Mouse (Mus musculus) small intestine, adult 2 months (tissue): ENCODE data around the gene Dlg2. TPM values are rescaled to one million over a fixed set of nuclear protein-coding genes. Genes with fewer than 3 reads are reported as not detected.

Source experiments
- H3K27ac ChIP-seq: fragments of 200-500 bp; 2 replicates; pipeline ENCODE4 v1.5.1; 2012; ENCODE audit warnings: low read depth, low read length, control low read depth, inconsistent platforms; ENCODE audit not compliant: insufficient read depth
- H3K27me3 ChIP-seq: fragments of 200-500 bp; 2 replicates; pipeline ENCODE4 v1.6.1; 2012; ENCODE audit warnings: mild to moderate bottlenecking, moderate library complexity, low read length, inconsistent platforms; ENCODE audit not compliant: control insufficient read depth, insufficient read depth
- H3K36me3 ChIP-seq: fragments of 200-500 bp; 2 replicates; pipeline ENCODE4 v1.6.1; 2012; ENCODE audit warnings: mild to moderate bottlenecking, low read length, control low read depth, inconsistent platforms; ENCODE audit not compliant: control insufficient read depth, insufficient read depth
- H3K4me1 ChIP-seq: fragments of 200-500 bp; 2 replicates; pipeline ENCODE4 v1.6.1; 2012; ENCODE audit warnings: low read length, inconsistent platforms, mixed read lengths; ENCODE audit not compliant: control insufficient read depth, insufficient read depth, insufficient read length
- H3K4me3 ChIP-seq: fragments of 200-500 bp; 2 replicates; pipeline ENCODE4 v1.5.1; 2012; ENCODE audit warnings: low read depth, mild to moderate bottlenecking, control low read depth, inconsistent platforms, low read length, moderate library complexity
- CTCF ChIP-seq: fragments of 200-500 bp; IDR thresholded peaks from 2 replicates; pipeline ENCODE4 v1.5.1; 2012; ENCODE audit warnings: low read depth, mild to moderate bottlenecking, control low read depth, inconsistent platforms, low read length, moderate library complexity, mixed read lengths; ENCODE audit not compliant: insufficient replicate concordance, insufficient read length; ENCODE audit errors: extremely low read depth
- POLR2A ChIP-seq: fragments of 200-500 bp; IDR thresholded peaks from 2 replicates; pipeline ENCODE4 v1.6.1; 2012; ENCODE audit warnings: low read depth, mild to moderate bottlenecking, control low read depth, inconsistent platforms, low read length, moderate library complexity
- WGBS: fragments of 180-500 bp; shearing (Covaris S2); methylation state at CpG from one replicate; pipeline ENCODE4 v1.1.7; 2018; 5-methylcytosine and 5-hydroxymethylcytosine counted together
- polyA plus RNA-seq: library from polyadenylated mRNA; depleted of rRNA; stranded (reverse); fragments of >200 nt; gene quantifications from 2 replicates; pipeline ENCODE4 v1.2.3, GENCODE M21; 2012

The Dlg2 gene
- polyA plus RNA-seq, 1 experiment: 0.38 TPM

DNA sequence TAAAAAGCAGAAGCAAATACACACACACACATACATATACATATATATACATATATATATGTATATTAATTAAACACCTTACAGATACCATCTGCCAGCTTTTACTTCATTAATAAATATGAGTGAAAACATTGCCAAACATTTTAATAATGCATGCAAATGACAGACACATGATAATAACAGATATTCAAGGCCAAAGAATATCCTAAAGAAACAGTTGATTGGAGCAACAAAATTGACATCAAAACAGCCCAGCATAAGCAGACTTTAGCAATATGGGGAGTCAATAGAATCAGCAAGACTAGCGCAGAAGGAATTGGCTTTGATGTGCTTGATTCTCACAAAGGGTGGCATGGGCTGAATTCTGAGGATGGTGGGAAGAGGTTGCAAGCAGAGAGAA is 1568.5 kb downstream of the Dlg2 start:
- Histone ChIP-seq H3K36me3 (no peaks in the 10 kb centered on the region), H3K4me3 (no peak overlapping the region), H3K4me1 (no peaks in the 10 kb centered on the region), H3K27me3 (no peaks in the 10 kb centered on the region), H3K27ac (no peak overlapping the region)
- WGBS: 93% methylated on average over 1 of the region's 1 CpGs
- TF ChIP-seq CTCF (no peak), POLR2A (no peak)

DNA sequence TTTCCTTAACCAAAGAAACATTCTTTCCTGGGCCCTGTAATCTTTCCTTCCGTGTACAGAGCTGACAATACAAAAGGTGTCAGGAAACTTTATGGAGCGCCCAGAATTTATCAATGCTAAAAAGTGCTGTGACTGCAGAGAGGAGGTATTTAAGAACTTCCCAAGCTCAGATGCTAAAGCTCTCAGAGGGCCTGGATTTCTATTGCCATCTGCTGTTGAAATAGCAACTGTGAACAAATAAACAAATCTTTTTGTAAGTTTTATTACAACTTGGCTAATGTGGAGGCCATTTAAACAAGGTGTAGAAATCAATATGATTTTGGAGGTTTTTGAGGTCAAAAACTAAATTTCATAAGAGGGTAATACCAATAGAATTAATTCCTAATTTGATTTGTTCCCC is 1570.8 kb downstream of the Dlg2 start:
- Histone ChIP-seq H3K4me3 (no peak overlapping the region), H3K27ac (no peak overlapping the region), H3K27me3 (no peaks in the 10 kb centered on the region), H3K36me3 (no peaks in the 10 kb centered on the region), H3K4me1 (no peaks in the 10 kb centered on the region)
- WGBS: 27% methylated on average over 2 of the region's 2 CpGs
- TF ChIP-seq CTCF (no peak), POLR2A (no peak)

DNA sequence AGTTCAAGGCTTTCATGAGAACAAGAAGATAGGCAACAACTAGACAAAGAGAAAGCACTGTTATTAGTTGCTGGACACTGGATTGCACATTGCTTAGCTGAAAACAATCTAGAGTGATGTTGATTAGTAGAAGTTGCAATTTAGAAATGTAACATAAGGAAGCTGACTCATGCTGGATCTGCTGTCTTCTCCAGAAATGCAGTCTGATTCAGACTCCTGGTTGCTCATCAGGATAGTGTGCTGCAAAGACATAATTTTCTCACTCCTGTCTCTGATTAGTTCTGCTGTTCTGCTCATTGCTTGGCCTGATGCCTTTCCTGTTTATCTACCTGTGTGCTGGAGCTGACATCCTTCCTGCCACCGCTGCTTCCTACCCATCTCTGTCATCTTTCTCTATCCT is 1572.4 kb downstream of the Dlg2 start:
- Histone ChIP-seq H3K27ac (no peak overlapping the region), H3K36me3 (no peaks in the 10 kb centered on the region), H3K4me3 (no peak overlapping the region), H3K4me1 (no peaks in the 10 kb centered on the region), H3K27me3 (no peaks in the 10 kb centered on the region)
- 78% methylated on average over 1 of the region's 1 CpGs for WGBS
- TF ChIP-seq CTCF: no peak
- TF ChIP-seq POLR2A: no peak

DNA sequence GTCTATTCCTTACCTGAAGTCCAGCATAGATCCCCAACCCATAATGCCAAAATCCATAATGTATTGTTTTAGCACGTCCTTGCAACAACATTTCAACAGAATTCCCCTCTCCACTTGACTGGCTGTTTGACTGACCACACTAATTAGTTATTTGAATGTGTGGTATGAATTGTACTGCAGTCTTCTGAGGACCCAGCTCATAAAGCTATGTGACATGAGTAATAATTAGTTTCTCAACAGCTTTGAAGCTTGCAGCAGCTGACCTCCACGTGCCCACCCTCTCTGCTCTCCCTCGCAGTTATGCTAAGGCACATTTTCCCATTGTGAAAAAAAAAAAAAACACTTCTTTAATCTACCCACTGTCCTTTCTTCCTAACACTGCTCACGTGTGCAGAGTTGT is 1590.4 kb downstream of the Dlg2 start:
- Histone ChIP-seq H3K4me1 (no peaks in the 10 kb centered on the region), H3K36me3 (no peaks in the 10 kb centered on the region), H3K27ac (no peak overlapping the region), H3K4me3 (no peak overlapping the region), H3K27me3 (no peaks in the 10 kb centered on the region)
- WGBS: 66% methylated on average over 4 of the region's 4 CpGs
- TF ChIP-seq CTCF: no peak
- TF ChIP-seq POLR2A: no peak

DNA sequence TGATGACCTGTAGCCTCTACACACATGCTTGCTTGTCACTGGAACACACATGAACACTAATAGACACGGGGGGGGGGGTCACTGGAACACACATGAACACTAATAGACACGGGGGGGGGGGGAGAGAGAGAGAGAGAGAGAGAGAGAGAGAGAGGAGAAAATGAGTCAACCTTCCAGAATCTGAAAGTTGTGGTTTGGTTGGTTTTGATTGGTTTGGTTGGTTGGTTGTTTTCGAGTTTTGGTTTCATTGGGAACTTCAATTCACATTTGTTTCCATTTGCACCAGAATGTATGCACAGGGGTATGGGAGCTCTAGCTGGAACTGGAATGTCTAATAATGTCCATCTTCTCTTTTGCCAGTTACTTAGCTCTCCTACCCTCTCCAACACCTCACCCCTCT is 1611.0 kb downstream of the Dlg2 start:
- Histone ChIP-seq H3K27ac (no peak overlapping the region), H3K4me3 (no peak overlapping the region), H3K4me1 (no peaks in the 10 kb centered on the region), H3K27me3 (no peaks in the 10 kb centered on the region), H3K36me3 (no peaks in the 10 kb centered on the region)
- no peak for TF ChIP-seq CTCF
- no peak for TF ChIP-seq POLR2A
- whole genome bisulfite sequencing: 36% methylated on average over 3 of the region's 3 CpGs

DNA sequence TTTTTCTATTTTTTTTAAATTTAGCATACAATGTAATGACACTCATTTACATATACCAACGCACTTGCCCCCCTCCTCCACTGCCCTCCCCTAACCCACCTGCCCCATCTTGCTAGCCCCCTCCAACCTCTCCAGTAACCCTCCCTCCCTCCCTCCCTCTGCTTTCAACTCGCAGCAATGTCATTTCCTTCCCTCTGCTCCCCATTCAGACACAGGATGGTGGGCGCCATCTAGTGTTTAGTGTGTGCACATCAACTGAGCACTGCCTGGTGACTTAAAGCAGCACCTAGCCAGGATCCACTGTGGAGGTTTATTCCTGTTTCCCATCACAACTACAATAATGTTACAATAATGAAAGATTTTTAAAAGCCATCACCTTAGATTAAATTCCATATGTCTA is 1617.4 kb downstream of the Dlg2 start:
- 0% methylated on average over 3 of the region's 3 CpGs for WGBS
- H3K36me3 ChIP-seq: no peaks in the 10 kb centered on the region
- no peak overlapping the region for H3K27ac ChIP-seq
- no peaks in the 10 kb centered on the region for H3K4me1 ChIP-seq
- no peaks in the 10 kb centered on the region for H3K27me3 ChIP-seq
- TF ChIP-seq POLR2A (no peak), CTCF (peak; percentile 69; the same call in 1 of the 2 replicates)
- no peak overlapping the region for H3K4me3 ChIP-seq

DNA sequence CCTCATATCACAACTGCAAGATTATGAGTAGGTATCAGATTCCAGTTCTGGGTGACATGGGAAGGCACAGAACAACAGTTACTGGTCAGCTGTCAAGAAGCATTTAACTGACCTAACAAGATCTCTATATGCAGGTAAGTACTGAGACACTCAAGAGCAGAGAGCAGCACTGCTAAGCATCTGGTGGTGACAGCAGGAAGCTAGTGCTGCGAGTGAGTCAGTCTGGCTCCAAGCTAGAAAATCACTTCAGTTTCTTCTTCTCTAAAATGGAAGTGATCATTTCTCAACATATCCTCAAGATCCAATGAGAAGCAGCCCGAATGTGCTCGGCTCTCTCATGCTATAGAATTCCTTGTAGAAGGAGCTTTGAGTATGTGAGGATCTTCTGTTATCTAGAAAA is 1618.7 kb downstream of the Dlg2 start:
- WGBS: 62% methylated on average over 3 of the region's 3 CpGs
- Histone ChIP-seq H3K4me1 (no peaks in the 10 kb centered on the region), H3K36me3 (no peaks in the 10 kb centered on the region), H3K27ac (no peak overlapping the region), H3K4me3 (no peak overlapping the region), H3K27me3 (no peaks in the 10 kb centered on the region)
- TF ChIP-seq CTCF: no peak
- TF ChIP-seq POLR2A: no peak

DNA sequence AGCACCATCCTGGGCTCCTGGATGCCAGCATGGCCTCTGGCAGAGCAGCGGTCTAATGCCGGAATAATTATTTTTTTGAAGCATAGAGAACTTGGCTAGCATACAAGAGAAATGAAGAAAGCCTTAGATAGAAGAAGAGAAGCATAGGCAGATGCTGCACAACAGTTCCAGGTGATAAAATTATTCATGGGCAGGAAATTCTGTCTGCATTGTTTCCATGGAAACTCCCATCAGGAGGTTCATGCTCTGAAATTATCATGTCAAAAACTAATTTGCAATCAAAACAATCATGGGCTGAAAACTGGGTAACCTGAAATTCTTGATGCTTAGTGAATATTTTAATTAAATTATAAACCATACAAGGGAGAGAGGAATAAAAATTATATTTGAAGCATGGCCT is 1624.4 kb downstream of the Dlg2 start:
- Histone ChIP-seq H3K27me3 (no peaks in the 10 kb centered on the region), H3K36me3 (no peaks in the 10 kb centered on the region), H3K4me3 (no peak overlapping the region), H3K4me1 (no peaks in the 10 kb centered on the region), H3K27ac (no peak overlapping the region)
- WGBS: 90% methylated on average over 2 of the region's 2 CpGs
- TF ChIP-seq CTCF: no peak
- no peak for TF ChIP-seq POLR2A
